Mouse (Mus musculus): ENCODE data around the gene Iqsec1. TPM values are rescaled to one million over a fixed set of nuclear protein-coding genes. Genes with fewer than 3 reads are reported as not detected.

Gene Iqsec1
- total and polyA plus RNA-seq, 3 experiments, result 17.0 to 90.4 (median 83.5) TPM

- no peaks in the 10 kb centered on the region for H3K9me3 ChIP-seq (replicated peaks; ENCODE audit: low read length)
- H3K27ac ChIP-seq (ENCODE audit: insufficient read depth, low read depth), result no peak overlapping the region
- H3K4me2 ChIP-seq (ENCODE audit: insufficient read depth, low read depth, poor library complexity, severe bottlenecking), result no peak overlapping the region
- no peaks in the 10 kb centered on the region for H3K79me2 ChIP-seq (replicated peaks; ENCODE audit: control insufficient read depth, extremely low read depth, insufficient read depth, poor library complexity, severe bottlenecking)
- TF ChIP-seq CTCF (conservative IDR thresholded peaks at IDR 0.05 in 1 of 2, IDR thresholded peaks at IDR 0.05 in 1 of 2; ENCODE audit: low read depth in 2 of 2, low read length in 2 of 2) (no peak), USF1 (IDR thresholded peaks at IDR 0.05; ENCODE audit: low read depth, low read length) (no peak), TCF12 (IDR thresholded peaks at IDR 0.05; ENCODE audit: low read depth, low read length) (no peak), USF2 (conservative IDR thresholded peaks at IDR 0.05; ENCODE audit: low read depth, low read length) (no peak), MAFK (IDR thresholded peaks at IDR 0.05; ENCODE audit: insufficient replicate concordance, low read length) (no peak), TBP (conservative IDR thresholded peaks at IDR 0.05; ENCODE audit: low read depth, low read length) (no peak), IRF4 (IDR thresholded peaks at IDR 0.05; ENCODE audit: low read depth, low read length) (no peak), NELFE (IDR thresholded peaks at IDR 0.05; ENCODE audit: low read depth, low read length) (no peak), MXI1 (IDR thresholded peaks at IDR 0.05; ENCODE audit: low read depth, low read length) (no peak), ZMIZ1 (IDR thresholded peaks at IDR 0.05; ENCODE audit: low read depth, low read length) (no peak), NRF1 (IDR thresholded peaks at IDR 0.05; ENCODE audit: low read depth, low read length) (no peak), MYC (IDR thresholded peaks at IDR 0.05; ENCODE audit: low read depth, low read length) (no peak), MEF2A (IDR thresholded peaks at IDR 0.05; ENCODE audit: borderline replicate concordance, low read depth, low read length) (no peak), HCFC1 (IDR thresholded peaks at IDR 0.05; ENCODE audit: low read depth, low read length) (no peak), POLR2AphosphoS2 (IDR thresholded peaks at IDR 0.05; ENCODE audit: low read depth, low read length) (no peak), POLR2A (IDR thresholded peaks at IDR 0.05; ENCODE audit: low read depth, low read length) (no peak), E2F4 (IDR thresholded peaks at IDR 0.05; ENCODE audit: insufficient replicate concordance, low read depth, low read length) (no peak), RAD21 (IDR thresholded peaks at IDR 0.05; ENCODE audit: low read depth, low read length) (no peak), ELF1 (IDR thresholded peaks at IDR 0.05; ENCODE audit: low read depth, low read length) (no peak), EP300 (IDR thresholded peaks at IDR 0.05; ENCODE audit: low read length) (no peak)
- H3K36me3 ChIP-seq (replicated peaks in 1 of 2; ENCODE audit: control insufficient read depth in 1 of 2, insufficient read depth in 1 of 2, low read length in 1 of 2), result peaks cover 75 to 85% of the 10 kb centered on the region in 2 experiments
- H3K4me1 ChIP-seq (ENCODE audit: control insufficient read depth in 1 of 2, insufficient read depth in 2 of 2), result peaks cover 13 to 38% of the 10 kb centered on the region in 2 experiments
- no peaks in the 10 kb centered on the region for H3K27me3 ChIP-seq (replicated peaks)
- H3K9ac ChIP-seq (ENCODE audit: insufficient read depth, low read depth), result no peak overlapping the region
- dilution Hi-C loops (cut with MboI; ENCODE audit: extremely low pct_ligation_motif_present, extremely low pct_unique_long_range_greater_than_20kb, low sequenced_read_pairs), result no loop called here
- DNase-seq (ENCODE audit: extremely low read depth), result no peak
- H3K4me3 ChIP-seq (replicated peaks in 1 of 3; ENCODE audit: low read depth in 2 of 3, low read length in 2 of 3, poor library complexity in 1 of 3), result no peak overlapping the region
- in situ Hi-C loops (cut with MboI; ENCODE audit: low pct_ligation_motif_present, low pct_unique_long_range_greater_than_20kb, low sequenced_read_pairs), result loop anchor here (10.0 to 25.0 kb wide), 2 partner anchors 61 to 149 kb away; no protein-coding TSS in a partner anchor
These were observed 324.7 kb downstream of the Iqsec1 start for GRCm38 (mm10) chr6:90663736-90664135.

GRCm38 (mm10) chr6:90662148-90662547, 326.3 kb downstream of the Iqsec1 start:
- no peak overlapping the region for H3K9ac ChIP-seq (ENCODE audit: insufficient read depth, low read depth)
- no peak overlapping the region for H3K4me2 ChIP-seq (ENCODE audit: insufficient read depth, low read depth, poor library complexity, severe bottlenecking)
- no peak for DNase-seq (ENCODE audit: extremely low read depth)
- no peaks in the 10 kb centered on the region for H3K27me3 ChIP-seq (replicated peaks)
- peaks cover 13 to 38% of the 10 kb centered on the region in 2 experiments for H3K4me1 ChIP-seq (ENCODE audit: control insufficient read depth in 1 of 2, insufficient read depth in 2 of 2)
- no peak for TF ChIP-seq ZC3H11A (IDR thresholded peaks at IDR 0.05; ENCODE audit: low read depth, low read length)
- no peak overlapping the region for H3K4me3 ChIP-seq (replicated peaks in 1 of 3; ENCODE audit: low read depth in 2 of 3, low read length in 2 of 3, poor library complexity in 1 of 3)
- no peaks in the 10 kb centered on the region for H3K79me2 ChIP-seq (replicated peaks; ENCODE audit: control insufficient read depth, extremely low read depth, insufficient read depth, poor library complexity, severe bottlenecking)
- no peaks in the 10 kb centered on the region for H3K9me3 ChIP-seq (replicated peaks; ENCODE audit: low read length)
- dilution Hi-C loops (cut with MboI; ENCODE audit: extremely low pct_ligation_motif_present, extremely low pct_unique_long_range_greater_than_20kb, low sequenced_read_pairs) (no loop called here), in situ Hi-C loops (cut with MboI; ENCODE audit: low pct_ligation_motif_present, low pct_unique_long_range_greater_than_20kb, low sequenced_read_pairs) (loop anchor here (10.0 to 25.0 kb wide), 2 partner anchors 63 to 150 kb away; no protein-coding TSS in a partner anchor)
- no peak overlapping the region for H3K27ac ChIP-seq (ENCODE audit: insufficient read depth, low read depth)
- peaks cover 59 to 69% of the 10 kb centered on the region in 2 experiments for H3K36me3 ChIP-seq (replicated peaks in 1 of 2; ENCODE audit: control insufficient read depth in 1 of 2, insufficient read depth in 1 of 2, low read length in 1 of 2)
